Mouse (Mus musculus) E14TG2a.4 (cell line): Measurements from ENCODE around the gene Dbr1.
"Not testable (repeated sequence)": the region's sequence is repeated elsewhere in the genome, so short reads cannot be mapped to it uniquely, and the experiment has no call there.

Experiments
- H3K27me3 ChIP-seq: 2 replicates; pipeline ENCODE4 v1.6.1; 2014; ENCODE audit warnings: low read length, control low read depth; ENCODE audit not compliant: insufficient read depth
- H3K36me3 ChIP-seq: 2 replicates; pipeline ENCODE4 v1.6.1; 2014; ENCODE audit warnings: low read length, control low read depth; ENCODE audit not compliant: insufficient read depth
- H3K4me1 ChIP-seq: replicated peaks from 2 replicates; pipeline ENCODE4 v1.6.1; 2014; ENCODE audit warnings: low read depth, low read length, control low read depth
- H3K4me3 ChIP-seq: replicated peaks from 2 replicates; pipeline ENCODE4 v1.5.1; 2014; ENCODE audit warnings: mild to moderate bottlenecking, low read length
- H3K9me3 ChIP-seq: 2 replicates; pipeline ENCODE4 v1.6.1; 2014; ENCODE audit warnings: low read length, control low read depth
- CTCF ChIP-seq: conservative IDR thresholded peaks from 2 replicates; pipeline ENCODE4 v1.5.1; 2014; ENCODE audit warnings: low read length
- NANOG ChIP-seq: IDR thresholded peaks from 2 replicates; pipeline ENCODE4 v1.6.1; 2014; ENCODE audit warnings: borderline replicate concordance, low read length, mixed read lengths
- POU5F1 ChIP-seq: IDR thresholded peaks from 2 replicates; pipeline ENCODE4 v1.6.1; 2014; ENCODE audit warnings: low read length, borderline replicate concordance

The Dbr1 gene

GRCm38 (mm10) chr9:99587505-99588202 is 12.1 kb downstream of the Dbr1 start:
- TF ChIP-seq CTCF (peak; percentile 99), NANOG (no peak)
- Histone ChIP-seq H3K4me3 (no peak overlapping the region), H3K36me3 (peaks cover 22% of the 10 kb centered on the region), H3K27me3 (peaks cover 17% of the 10 kb centered on the region), H3K4me1 (peaks cover 12% of the 10 kb centered on the region; the same call in 1 of the 2 replicates), H3K9me3 (no peaks in the 10 kb centered on the region)

- Histone ChIP-seq H3K27me3 (peaks cover 17% of the 10 kb centered on the region), H3K4me3 (peak overlapping the region; percentile 45), H3K36me3 (no peaks in the 10 kb centered on the region), H3K4me1 (0 out of 2 replicates have a peak, but pooled peaks cover 8% of the 10 kb centered on the region), H3K9me3 (peaks cover 10% of the 10 kb centered on the region)
- TF ChIP-seq NANOG, result no peak
- TF ChIP-seq CTCF, result no peak
- TF ChIP-seq POU5F1, result no peak
These were observed 15.5 kb downstream of the Dbr1 start for GRCm38 (mm10) chr9:99591144-99591543.

- not testable (repeated sequence) for H3K4me1 ChIP-seq, H3K36me3 ChIP-seq, H3K27me3 ChIP-seq, H3K4me3 ChIP-seq
- peaks cover 33% of the 10 kb centered on the region for H3K9me3 ChIP-seq
These were observed 23.5 kb downstream of the Dbr1 start for GRCm38 (mm10) chr9:99599127-99599526.

- Histone ChIP-seq H3K36me3 (no peaks in the 10 kb centered on the region), H3K27me3 (no peaks in the 10 kb centered on the region), H3K4me3 (no peak overlapping the region), H3K9me3 (no peaks in the 10 kb centered on the region), H3K4me1 (no peaks in the 10 kb centered on the region)
- TF ChIP-seq CTCF (no peak), NANOG (no peak), POU5F1 (no peak)
These were observed 28.0 kb downstream of the Dbr1 start for GRCm38 (mm10) chr9:99603566-99603965.

DNA sequence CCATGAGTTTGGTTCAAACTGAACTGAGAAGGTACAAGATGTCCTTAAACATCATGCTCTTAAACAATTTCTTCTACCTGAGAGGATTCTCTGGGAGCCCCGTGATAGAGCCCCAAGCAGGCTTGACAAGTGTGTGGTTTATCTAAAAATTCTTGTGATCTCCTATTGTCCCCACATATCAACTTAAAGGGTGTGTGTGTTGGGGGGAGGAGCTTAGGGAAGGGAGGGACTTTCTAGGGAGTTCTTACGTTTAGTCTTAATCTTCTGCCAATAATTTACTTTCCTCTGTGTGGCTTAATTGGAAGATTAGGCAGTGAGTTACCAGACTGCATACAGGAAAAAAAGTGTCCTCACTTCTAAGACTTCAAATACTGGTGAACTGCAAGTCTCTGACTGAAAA is 36.6 kb downstream of the Dbr1 start, which contains the start of gene A4gnt:
TSS of gene A4gnt (plus strand) at position 301 of the 400 bp plus-strand sequence.
- TF ChIP-seq CTCF (no peak), NANOG (no peak), POU5F1 (no peak)

GRCm38 (mm10) chr9:99619688-99620087 is 44.1 kb downstream of the Dbr1 start:
- TF ChIP-seq NANOG (no peak), POU5F1 (no peak)
- no peaks in the 10 kb centered on the region for H3K9me3 ChIP-seq
- no peak overlapping the region for H3K4me3 ChIP-seq
- no peaks in the 10 kb centered on the region for H3K4me1 ChIP-seq
- H3K27me3 ChIP-seq, result peaks cover 6% of the 10 kb centered on the region; the same call in 1 of the 2 replicates
- H3K36me3 ChIP-seq, result no peaks in the 10 kb centered on the region

More for the DNA sequence above, 36.6 kb downstream of the Dbr1 start, which contains the start of gene A4gnt:
- Histone ChIP-seq H3K9me3 (no peaks in the 10 kb centered on the region), H3K36me3 (no peaks in the 10 kb centered on the region), H3K27me3 (0 out of 2 replicates have a peak, but pooled peaks cover 3% of the 10 kb centered on the region), H3K4me1 (no peaks in the 10 kb centered on the region), H3K4me3 (no peak within 1 kb of the TSS)

DNA sequence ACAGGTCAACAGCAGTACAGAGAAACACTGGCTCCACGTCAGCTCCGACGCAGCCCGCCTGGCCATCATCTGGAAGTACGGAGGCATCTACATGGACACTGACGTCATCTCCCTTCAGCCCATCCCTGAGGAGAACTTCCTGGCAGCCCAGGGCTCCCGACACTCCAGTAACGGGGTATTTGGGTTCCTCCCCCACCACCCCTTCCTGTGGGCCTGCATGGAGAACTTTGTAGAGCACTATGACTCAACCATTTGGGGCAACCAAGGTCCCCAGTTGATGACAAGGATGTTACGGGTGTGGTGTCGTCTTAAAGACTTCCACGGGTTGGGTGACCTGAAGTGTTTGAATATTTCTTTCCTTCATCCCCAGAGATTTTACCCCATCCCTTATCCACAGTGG is 44.6 kb downstream of the Dbr1 start:
- Histone ChIP-seq H3K9me3 (no peaks in the 10 kb centered on the region), H3K27me3 (peaks cover 6% of the 10 kb centered on the region; the same call in 1 of the 2 replicates), H3K4me3 (no peak overlapping the region), H3K4me1 (no peaks in the 10 kb centered on the region), H3K36me3 (no peaks in the 10 kb centered on the region)
- TF ChIP-seq CTCF, result no peak
- TF ChIP-seq NANOG, result no peak
- TF ChIP-seq POU5F1, result no peak

DNA sequence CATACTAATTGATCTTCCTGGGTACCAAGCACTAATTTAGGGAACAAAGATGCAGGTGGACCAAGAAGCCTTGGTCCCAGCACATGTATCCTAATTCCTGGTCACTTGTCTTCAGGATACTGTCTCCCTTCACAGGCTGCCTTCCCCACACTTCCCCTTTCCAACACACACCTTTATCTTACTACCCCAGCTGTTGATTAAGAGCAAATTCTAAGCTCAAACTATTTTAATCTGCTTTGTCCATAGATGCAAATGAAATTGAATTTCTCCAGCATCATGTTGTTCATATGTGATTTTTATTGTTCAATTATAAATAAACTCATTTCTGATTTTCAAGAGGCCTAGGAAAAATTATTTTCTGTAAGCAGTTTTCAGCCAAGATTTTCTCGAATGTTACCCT is 46.4 kb downstream of the Dbr1 start:
- H3K4me1 ChIP-seq, result no peaks in the 10 kb centered on the region
- no peak overlapping the region for H3K4me3 ChIP-seq
- peaks cover 6% of the 10 kb centered on the region; the same call in 1 of the 2 replicates for H3K27me3 ChIP-seq
- H3K9me3 ChIP-seq, result no peaks in the 10 kb centered on the region
- TF ChIP-seq POU5F1, result no peak
- no peak for TF ChIP-seq NANOG
- TF ChIP-seq CTCF, result no peak
- H3K36me3 ChIP-seq, result no peaks in the 10 kb centered on the region

DNA sequence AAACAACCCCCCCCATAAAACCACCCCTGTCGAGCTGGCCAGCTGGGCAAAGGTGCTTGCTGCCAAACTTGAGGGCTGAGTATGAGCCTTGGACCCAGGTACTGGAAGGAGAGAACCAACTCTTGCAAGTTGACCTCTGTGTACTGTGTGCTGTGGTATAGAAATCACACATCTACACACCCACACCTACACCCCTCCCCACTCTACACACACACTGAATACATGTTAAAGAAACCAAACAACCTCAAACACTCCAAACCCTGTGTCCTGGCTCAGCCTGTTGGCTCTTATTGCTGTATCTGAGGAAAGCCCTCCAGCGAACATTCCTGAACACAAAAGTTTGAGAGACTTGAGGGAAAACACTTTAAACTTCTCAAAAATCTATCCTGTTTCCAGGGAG is 47.4 kb downstream of the Dbr1 start:
- TF ChIP-seq NANOG, result no peak
- no peak for TF ChIP-seq POU5F1
- no peak for TF ChIP-seq CTCF
- Histone ChIP-seq H3K36me3 (no peaks in the 10 kb centered on the region), H3K4me1 (no peaks in the 10 kb centered on the region), H3K27me3 (peaks cover 12% of the 10 kb centered on the region), H3K9me3 (no peaks in the 10 kb centered on the region), H3K4me3 (no peak overlapping the region)
